Mouse (Mus musculus) kidney, embryonic 15.5 days (tissue): ENCODE measurements around the gene P2rx3. TPM values are rescaled to one million over a fixed set of nuclear protein-coding genes. Genes with fewer than 3 reads are reported as not detected.

Experiments
- polyA plus RNA-seq: library from polyadenylated mRNA; unstranded; fragments of >200 nt; fragmentation: Nextera tagmentation; extraction: Ambion mirVana; gene quantifications from 2 replicates; pipeline ENCODE4 v1.2.1, GENCODE M21; 2015

The P2rx3 gene
- polyA plus RNA-seq, 1 experiment from 2014 or later: 0.90 TPM

Other genes with a start within 250 kb of the P2rx3 start
- 42.8 and 51.1 TPM in 2 replicates for gene Ube2l6, start 238.6 kb downstream of the P2rx3 start, polyA plus RNA-seq
- gene Smtnl1, start 214.8 kb downstream of the P2rx3 start, polyA plus RNA-seq: 0.42 and 0.43 TPM in 2 replicates
- gene Timm10, start 210.5 kb downstream of the P2rx3 start, polyA plus RNA-seq: 54.2 and 54.4 TPM in 2 replicates
- gene Slc43a1, start 198.6 kb downstream of the P2rx3 start, polyA plus RNA-seq: 16.5 and 20.7 TPM in 2 replicates
- 1.2 and 1.6 TPM in 2 replicates for gene Rtn4rl2, start 150.8 kb downstream of the P2rx3 start, polyA plus RNA-seq
- 52.4 and 56.3 TPM in 2 replicates for gene Slc43a3, start 100.9 kb downstream of the P2rx3 start, polyA plus RNA-seq
- 0.27 and 0.77 TPM in 2 replicates for gene Prg2, start 57.0 kb downstream of the P2rx3 start, polyA plus RNA-seq
- gene Prg3, start 49.2 kb downstream of the P2rx3 start, polyA plus RNA-seq: not detected in 2 replicates
- gene Ssrp1, start 228 bp downstream of the P2rx3 start, polyA plus RNA-seq: 299 and 307 TPM in 2 replicates
- gene Tnks1bp1, start 10.6 kb upstream of the P2rx3 start, polyA plus RNA-seq: 29.2 and 39.2 TPM in 2 replicates
- gene Aplnr, start 98.8 kb upstream of the P2rx3 start, polyA plus RNA-seq: 94.6 and 104 TPM in 2 replicates
- gene Lrrc55, start 159.7 kb upstream of the P2rx3 start, polyA plus RNA-seq: 0.40 and 0.65 TPM in 2 replicates